Comparison of ENCODE assay signal across 20 mouse cellular contexts in the genomic region with DNA sequence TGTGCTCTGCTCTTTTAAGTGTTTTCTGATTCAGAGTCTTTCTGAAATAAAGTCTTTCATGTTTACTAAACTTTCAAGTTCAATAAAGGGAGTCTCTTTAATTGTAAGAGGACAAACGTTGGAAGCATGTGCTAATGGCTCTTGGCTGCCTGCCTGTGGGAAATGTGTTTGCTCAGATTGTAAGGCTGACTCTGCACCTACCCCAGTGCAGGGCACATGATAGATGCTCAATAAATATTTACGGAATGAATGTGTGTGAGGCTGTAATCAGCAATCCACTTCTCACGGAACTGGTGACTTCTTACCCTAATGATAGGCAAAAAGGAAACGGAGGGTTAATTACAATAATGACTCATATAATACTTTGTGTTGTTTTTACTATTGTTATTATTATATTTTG.
DNase-seq lines count a peak whose midpoint lies in the region; ATAC-seq and TF ChIP-seq lines count a peak whose summit lies in the region.
"Had no signal": no experiment of that assay in that cellular context is flagged by ENCODE, and none has a peak within 500 bp of the region (broad histone marks: within the 10 kb centered on the region; RNA-seq: fewer than 3 reads in every experiment).

No protein-coding gene starts in this region.

- H3K27ac ChIP-seq in forebrain, embryonic 14.5 days (ENCODE audit: low read depth, low read length), result no peak overlapping the region
- no peak overlapping the region for H3K27ac ChIP-seq in forebrain, embryonic 10.5 days
- H3K27ac ChIP-seq in stomach, embryonic 16.5 days (ENCODE audit: low read length), result no peak overlapping the region
- H3K27ac ChIP-seq in intestine, embryonic 16.5 days (ENCODE audit: low read length), result no peak overlapping the region
- H3K27ac ChIP-seq: forebrain, embryonic 15.5 days; heart, adult 2 months; heart, embryonic 10.5 days; heart, embryonic 13.5 days; hindbrain, embryonic 12.5 days; hindbrain, embryonic 15.5 days had no signal

- WGBS in forebrain, embryonic 14.5 days, result 61% methylated on average over 4 of the region's 4 CpGs
- WGBS in forebrain, embryonic 10.5 days, result 89% methylated on average over 4 of the region's 4 CpGs
- 45% methylated on average over 4 of the region's 4 CpGs for WGBS in lung, adult 2 months
- WGBS in stomach, embryonic 16.5 days, result 44% methylated on average over 4 of the region's 4 CpGs
- WGBS in intestine, embryonic 16.5 days, result 55% methylated on average over 4 of the region's 4 CpGs

- H3K4me2 ChIP-seq in forebrain, embryonic 14.5 days (ENCODE audit: low read length), result no peak overlapping the region
- H3K4me2 ChIP-seq in stomach, embryonic 16.5 days (ENCODE audit: low read depth, low read length), result no peak overlapping the region
- H3K4me2 ChIP-seq in intestine, embryonic 16.5 days (ENCODE audit: low read depth, low read length), result no peak overlapping the region
- H3K4me2 ChIP-seq: forebrain, embryonic 15.5 days; heart, embryonic 13.5 days; hindbrain, embryonic 12.5 days; hindbrain, embryonic 15.5 days had no signal

- no peak for TF ChIP-seq POLR2A in lung, adult 2 months (IDR thresholded peaks at IDR 0.05; ENCODE audit: borderline replicate concordance, extremely low read depth, low read depth, low read length)

- H3K9me3 ChIP-seq in forebrain, embryonic 14.5 days (replicated peaks; ENCODE audit: control insufficient read depth, low read length), result no peaks in the 10 kb centered on the region
- no peaks in the 10 kb centered on the region for H3K9me3 ChIP-seq in forebrain, embryonic 10.5 days
- H3K9me3 ChIP-seq in stomach, embryonic 16.5 days (replicated peaks; ENCODE audit: control insufficient read depth, low read length), result no peaks in the 10 kb centered on the region
- no peaks in the 10 kb centered on the region for H3K9me3 ChIP-seq in intestine, embryonic 16.5 days (ENCODE audit: control insufficient read depth, low read length)
- H3K9me3 ChIP-seq: forebrain, embryonic 15.5 days; heart, embryonic 10.5 days; heart, embryonic 13.5 days; hindbrain, embryonic 12.5 days; hindbrain, embryonic 15.5 days had no signal

- no peaks in the 10 kb centered on the region for H3K27me3 ChIP-seq in forebrain, embryonic 14.5 days (replicated peaks; ENCODE audit: control insufficient read depth, insufficient read depth, low read length)
- no peaks in the 10 kb centered on the region for H3K27me3 ChIP-seq in forebrain, embryonic 10.5 days (ENCODE audit: poor library complexity, severe bottlenecking)
- no peaks in the 10 kb centered on the region for H3K27me3 ChIP-seq in stomach, embryonic 16.5 days (ENCODE audit: control insufficient read depth, insufficient read depth, low read length)
- H3K27me3 ChIP-seq in intestine, embryonic 16.5 days (replicated peaks; ENCODE audit: control insufficient read depth, insufficient read depth, low read length), result no peaks in the 10 kb centered on the region
- H3K27me3 ChIP-seq: forebrain, embryonic 15.5 days; hindbrain, embryonic 12.5 days; hindbrain, embryonic 15.5 days had no signal

- no peaks in the 10 kb centered on the region for H3K36me3 ChIP-seq in forebrain, embryonic 14.5 days (ENCODE audit: control insufficient read depth, insufficient read depth, low read length)
- no peaks in the 10 kb centered on the region for H3K36me3 ChIP-seq in forebrain, embryonic 10.5 days (replicated peaks)
- H3K36me3 ChIP-seq in stomach, embryonic 16.5 days (ENCODE audit: control insufficient read depth, insufficient read depth, low read length), result no peaks in the 10 kb centered on the region
- H3K36me3 ChIP-seq in intestine, embryonic 16.5 days (ENCODE audit: control insufficient read depth, insufficient read depth, low read length), result no peaks in the 10 kb centered on the region
- H3K36me3 ChIP-seq: forebrain, embryonic 15.5 days; heart, embryonic 10.5 days; heart, embryonic 13.5 days; hindbrain, embryonic 12.5 days; hindbrain, embryonic 15.5 days had no signal

- no peak overlapping the region for H3K9ac ChIP-seq in forebrain, embryonic 14.5 days (ENCODE audit: low read length)
- no peak overlapping the region for H3K9ac ChIP-seq in stomach, embryonic 16.5 days (ENCODE audit: low read length)
- no peak overlapping the region for H3K9ac ChIP-seq in intestine, embryonic 16.5 days (ENCODE audit: low read depth, low read length)
- H3K9ac ChIP-seq: forebrain, embryonic 15.5 days; heart, embryonic 13.5 days; hindbrain, embryonic 12.5 days; hindbrain, embryonic 15.5 days had no signal

- DNase-seq in forebrain, embryonic 14.5 days (ENCODE audit: low spot score), result peak; percentile 15
- no peak for DNase-seq in forebrain, embryonic 10.5 days (ENCODE audit: extremely low spot score, low spot score)
- DNase-seq in lung, postnatal 10 days, result peak; percentile 5
- no peak for DNase-seq in lung, adult 2 months
- DNase-seq: adrenal gland, adult 8-10 months; adrenal gland, postnatal 25 days; cerebellum, adult 18-20 months; cerebellum, adult 9-10 months; cerebellum, postnatal 14 days; gastrocnemius, postnatal 25 days; heart, adult 2 months; heart, postnatal 14 days had no signal

- H3K4me3 ChIP-seq in forebrain, embryonic 14.5 days (ENCODE audit: low read depth, low read length), result no peak overlapping the region
- no peak overlapping the region for H3K4me3 ChIP-seq in forebrain, embryonic 10.5 days
- H3K4me3 ChIP-seq in lung, adult 2 months (replicated peaks; ENCODE audit: extremely low read depth, low read depth, low read length), result no peak overlapping the region
- H3K4me3 ChIP-seq in stomach, embryonic 16.5 days (replicated peaks; ENCODE audit: low read length), result no peak overlapping the region
- no peak overlapping the region for H3K4me3 ChIP-seq in intestine, embryonic 16.5 days (ENCODE audit: low read length)
- H3K4me3 ChIP-seq: forebrain, embryonic 15.5 days; heart, adult 2 months; heart, embryonic 10.5 days; heart, embryonic 13.5 days; hindbrain, embryonic 12.5 days; hindbrain, embryonic 15.5 days had no signal

- ATAC-seq in forebrain, embryonic 14.5 days, result no peak
- peak; percentile 71 for ATAC-seq in stomach, embryonic 16.5 days (ENCODE audit: insufficient read depth, low FRiP score)
- ATAC-seq in intestine, embryonic 16.5 days, result no peak
- ATAC-seq: activated CD4-positive, CD25-positive, alpha-beta regulatory T cell, adult 4 months; forebrain, embryonic 15.5 days had no signal

- no peaks in the 10 kb centered on the region for H3K4me1 ChIP-seq in forebrain, embryonic 14.5 days (ENCODE audit: control insufficient read depth, insufficient read depth, low read length)
- H3K4me1 ChIP-seq in forebrain, embryonic 10.5 days, result no peaks in the 10 kb centered on the region
- H3K4me1 ChIP-seq in lung, adult 2 months (ENCODE audit: control insufficient read depth, insufficient read depth, low read length), result no peaks in the 10 kb centered on the region
- no peaks in the 10 kb centered on the region for H3K4me1 ChIP-seq in stomach, embryonic 16.5 days (ENCODE audit: control insufficient read depth, insufficient read depth, low read length)
- no peaks in the 10 kb centered on the region for H3K4me1 ChIP-seq in intestine, embryonic 16.5 days (ENCODE audit: control insufficient read depth, insufficient read depth, low read length)
- H3K4me1 ChIP-seq: forebrain, embryonic 15.5 days; heart, embryonic 13.5 days; hindbrain, embryonic 12.5 days; hindbrain, embryonic 15.5 days had no signal

- no peak for TF ChIP-seq CTCF in lung, adult 2 months (IDR thresholded peaks at IDR 0.05; ENCODE audit: insufficient read depth, low read length)

Comparison
In these comparisons a context has a peak if more than half of its experiments do, and no peak if none do; other contexts are left out.
1. DNase-seq: peak in forebrain, embryonic 14.5 days (single experiment) and lung, postnatal 10 days (single experiment); none in forebrain, embryonic 10.5 days (single experiment) and lung, adult 2 months (single experiment).